Mouse (Mus musculus): ENCODE data around the gene Rarb.

Gene Rarb

DNA sequence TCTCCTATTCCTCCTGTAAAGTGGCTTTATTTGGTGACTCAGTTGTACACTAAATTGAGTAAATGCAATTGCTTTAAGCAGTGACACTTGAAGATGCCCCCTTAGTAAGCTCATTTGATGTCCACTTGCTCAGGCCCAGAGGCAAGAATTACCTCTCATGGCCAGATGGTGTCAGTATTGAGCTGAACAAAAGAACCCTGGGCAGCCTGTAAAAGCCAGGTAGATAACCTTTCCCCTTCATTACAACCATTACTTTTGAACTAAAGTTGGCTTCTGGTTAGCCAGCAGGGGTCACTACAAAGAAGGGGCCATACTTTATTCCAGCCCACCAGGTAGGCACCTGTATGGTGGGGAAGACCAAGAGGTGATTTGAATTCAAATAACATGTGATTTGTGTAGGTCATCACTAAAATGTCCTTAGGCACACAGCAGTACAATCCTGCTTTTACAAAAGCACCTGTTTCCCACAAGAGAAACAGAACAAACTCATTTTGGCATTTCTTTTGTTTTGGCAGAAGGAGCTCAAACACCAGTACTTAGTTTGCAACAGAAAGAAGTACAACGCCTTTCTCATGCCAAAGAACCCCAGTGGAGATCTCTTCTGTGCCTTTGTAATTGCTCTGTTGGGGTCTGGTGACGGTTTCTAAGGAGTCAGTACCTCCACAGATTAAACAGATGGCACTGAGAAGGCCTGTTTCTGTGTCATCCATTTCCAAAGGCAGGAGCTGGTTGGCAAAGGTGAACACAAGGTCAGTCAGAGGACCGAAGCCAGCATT, 384.4 kb downstream of the Rarb start:
- DNase-seq (ENCODE audit: low read depth, low spot score) = peak; percentile 63

DNA sequence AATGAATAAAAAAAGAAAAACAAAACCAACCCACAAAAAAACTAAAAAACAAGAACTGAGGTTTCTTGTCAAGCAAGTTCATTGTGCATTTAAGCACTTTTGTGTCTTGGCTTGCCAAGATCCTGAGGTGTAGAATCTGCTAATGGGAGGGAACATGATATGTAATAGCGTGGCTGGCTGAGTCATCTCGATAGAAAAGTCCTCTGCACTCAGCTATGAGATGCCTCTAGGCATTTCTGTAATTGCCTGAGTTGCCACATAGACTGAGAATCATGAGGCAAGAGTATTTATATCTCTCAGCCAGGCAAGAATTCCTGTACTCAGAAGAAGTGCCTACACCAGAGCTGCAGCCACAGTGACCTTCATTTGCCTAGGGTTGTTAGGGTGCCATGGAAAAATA, 385.8 kb downstream of the Rarb start:
- DNase-seq (ENCODE audit: low read depth, low spot score) = no peak

GRCm38 (mm10) chr14:16432550-16432949, 386.4 kb downstream of the Rarb start:
- DNase-seq (ENCODE audit: low read depth, low spot score) = no peak

DNA sequence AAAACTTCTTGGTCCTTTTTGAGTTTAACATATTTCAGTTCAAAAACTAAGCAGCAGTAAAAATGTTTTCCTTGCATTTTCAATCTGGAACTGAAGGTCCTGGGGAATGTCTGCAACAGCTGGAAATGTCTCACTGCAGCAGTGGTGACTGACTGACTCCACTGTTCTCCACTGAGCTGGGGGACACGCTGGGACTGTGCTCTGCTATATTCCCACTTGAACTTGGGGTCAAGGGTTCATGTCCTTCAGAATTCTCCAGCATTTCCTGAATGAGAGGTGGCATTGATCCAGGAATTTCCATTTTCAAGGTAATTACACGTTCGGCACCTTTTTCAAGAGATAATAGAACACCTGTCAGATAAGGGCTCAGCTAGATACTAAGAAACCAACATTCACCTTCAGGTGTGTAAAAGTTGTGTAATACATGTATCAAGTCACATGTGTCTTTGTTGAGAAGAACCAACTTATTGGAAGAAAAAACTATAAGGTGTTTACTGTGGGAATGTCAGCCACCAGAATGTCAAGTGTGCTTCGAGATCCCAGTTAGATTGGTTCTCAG, 386.9 kb downstream of the Rarb start:
- DNase-seq (ENCODE audit: low read depth, low spot score) = no peak

DNA sequence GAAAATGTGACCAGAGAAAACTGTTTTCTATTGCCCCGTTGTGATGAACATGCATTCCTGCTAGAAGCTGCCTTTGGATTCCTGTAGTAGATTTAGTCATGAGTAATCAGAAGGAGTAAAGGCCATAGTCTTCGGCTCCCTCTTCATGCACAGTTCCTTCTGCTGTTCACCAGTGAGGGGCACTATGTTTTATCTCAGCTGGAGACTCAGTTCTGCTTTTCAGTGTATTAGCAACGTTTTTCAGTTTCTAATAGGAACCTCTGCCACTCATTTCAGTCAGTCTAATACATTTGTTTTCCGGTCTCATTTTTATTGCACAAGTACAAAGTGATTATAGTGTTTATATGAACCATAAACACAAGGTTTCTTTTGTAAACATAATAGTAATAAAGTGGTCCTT, 391.4 kb downstream of the Rarb start:
- no peak for DNase-seq (ENCODE audit: low read depth, low spot score)

- no peak for DNase-seq (ENCODE audit: low read depth, low spot score)
Measured at GRCm38 (mm10) chr14:16414163-16414562, 404.8 kb downstream of the Rarb start.

- no peak for DNase-seq (ENCODE audit: low read depth, low spot score)
Measured at GRCm38 (mm10) chr14:16405187-16405586, 413.8 kb downstream of the Rarb start.

GRCm38 (mm10) chr14:16384783-16385182, 434.2 kb downstream of the Rarb start:
- no peak for DNase-seq (ENCODE audit: low read depth, low spot score)

Measured in mesoderm, embryonic 11.5 days (tissue).